Mouse (Mus musculus): Measurements from ENCODE around the gene Krtap3-1.

The Krtap3-1 gene

GRCm38 (mm10) chr11:99521288-99521860 is 45.1 kb downstream of the Krtap3-1 start, which contains the start of gene Krt39:
Gene Krt39, minus strand, starts transcription at chr11:99521338.
- no peak for DNase-seq (ENCODE audit: low spot score in 2 of 2)

All from urinary bladder, postnatal 4 days (tissue).